Mouse (Mus musculus): Measurements from ENCODE around the gene Gpr179.
"Not testable (repeated sequence)": the region's sequence is repeated elsewhere in the genome, so short reads cannot be mapped to it uniquely, and the experiment has no call there.

The Gpr179 gene

GRCm38 (mm10) chr11:97354646-97355045 is 2.8 kb upstream of the Gpr179 start:
- no peak for DNase-seq

GRCm38 (mm10) chr11:97352935-97353597 is 1.2 kb upstream of the Gpr179 start:
- no peak for DNase-seq

GRCm38 (mm10) chr11:97350035-97350434 is 1.8 kb downstream of the Gpr179 start:
- peak; percentile 73 to 77 for DNase-seq

GRCm38 (mm10) chr11:97347291-97347690 is 4.6 kb downstream of the Gpr179 start:
- no peak for DNase-seq

- DNase-seq: peak; percentile 37 to 62
Observed at GRCm38 (mm10) chr11:97346383-97346782, 5.5 kb downstream of the Gpr179 start.

GRCm38 (mm10) chr11:97345446-97345845 is 6.4 kb downstream of the Gpr179 start:
- no peak for DNase-seq

GRCm38 (mm10) chr11:97343619-97344018 is 8.3 kb downstream of the Gpr179 start:
- DNase-seq: no peak

GRCm38 (mm10) chr11:97343175-97343574 is 8.7 kb downstream of the Gpr179 start:
- DNase-seq: no peak

- DNase-seq: peak; percentile 74 to 77
Observed at GRCm38 (mm10) chr11:97338977-97339315, 12.9 kb downstream of the Gpr179 start.

- DNase-seq: peak in 1 of 2 experiments; percentile 28
Observed at GRCm38 (mm10) chr11:97338302-97338976, 13.4 kb downstream of the Gpr179 start.

GRCm38 (mm10) chr11:97337363-97337762 is 14.5 kb downstream of the Gpr179 start:
- no peak for DNase-seq

- no peak for DNase-seq
Observed at GRCm38 (mm10) chr11:97336751-97337345, 15.0 kb downstream of the Gpr179 start.

- no peak for DNase-seq
Observed at GRCm38 (mm10) chr11:97336238-97336637, 15.6 kb downstream of the Gpr179 start.

GRCm38 (mm10) chr11:97334400-97334799 is 17.5 kb downstream of the Gpr179 start:
- no peak for DNase-seq

- no peak for DNase-seq
Observed at GRCm38 (mm10) chr11:97333896-97334295, 18.0 kb downstream of the Gpr179 start.

- DNase-seq: no peak
Observed at GRCm38 (mm10) chr11:97333044-97333443, 18.8 kb downstream of the Gpr179 start.

GRCm38 (mm10) chr11:97331231-97332190 is 20.4 kb downstream of the Gpr179 start:
- DNase-seq: no peak

GRCm38 (mm10) chr11:97330315-97330714 is 21.6 kb downstream of the Gpr179 start:
- no peak for DNase-seq

GRCm38 (mm10) chr11:97328148-97328547 is 23.7 kb downstream of the Gpr179 start:
- DNase-seq: peak; percentile 66 to 72

- DNase-seq: no peak
Observed at GRCm38 (mm10) chr11:97325224-97325623, 26.7 kb downstream of the Gpr179 start.

- not testable (repeated sequence) for DNase-seq
Observed at GRCm38 (mm10) chr11:97321894-97322600, 29.8 kb downstream of the Gpr179 start.

- no peak for DNase-seq
Observed at GRCm38 (mm10) chr11:97321197-97321596, 30.7 kb downstream of the Gpr179 start.
